Mouse (Mus musculus): ENCODE results near the gene Eml2.

GRCm38 (mm10) chr7:19164189-19164588 is 12.0 kb upstream of the Eml2 start:
- TF ChIP-seq EP300 (IDR thresholded peaks at IDR 0.05) = no peak
- no peak for TF ChIP-seq CTCF (IDR thresholded peaks at IDR 0.05)
